Mouse (Mus musculus): ENCODE results near the gene Oaz1. TPM values are rescaled to one million over a fixed set of nuclear protein-coding genes. Genes with fewer than 3 reads are reported as not detected.
A peak's percentile ranks its signal among the peaks of the same experiment; 100 is the strongest.

Gene Oaz1
- polyA plus RNA-seq (2011; ENCODE audit: insufficient read depth, insufficient read length, low replicate concordance, missing spikeins): 672 and 986 TPM in 2 replicates

GRCm38 (mm10) chr10:80826151-80827062, at the start of gene Oaz1:
TSS of gene Oaz1 (plus strand) at chr10:80826656.
- Histone ChIP-seq H3K27ac (ENCODE audit: control insufficient read depth, insufficient read depth, low read depth, low read length, poor library complexity) (peak within 1 kb of the TSS; percentile 94), H3K4me1 (ENCODE audit: control insufficient read depth, insufficient read depth, low read length) (peaks cover 6% of the 10 kb centered on the region), H3K4me3 (replicated peaks; ENCODE audit: control insufficient read depth, low read depth, low read length) (peak within 1 kb of the TSS; percentile 88)
- WGBS: under 1% methylated on average over 82 of the region's 82 CpGs
- TF ChIP-seq POLR2A (IDR thresholded peaks at IDR 0.05; ENCODE audit: borderline replicate concordance, control insufficient read depth, low read depth, low read length) (peak; percentile 81), CTCF (IDR thresholded peaks at IDR 0.05; ENCODE audit: control insufficient read depth, insufficient read depth, low read length) (no peak)

GRCm38 (mm10) chr10:80777123-80777522, 49.3 kb upstream of the Oaz1 start:
- H3K27ac ChIP-seq (ENCODE audit: control insufficient read depth, insufficient read depth, low read depth, low read length, poor library complexity): no peak overlapping the region

GRCm38 (mm10) chr10:80779565-80779964, 46.9 kb upstream of the Oaz1 start:
- TF ChIP-seq POLR2A (IDR thresholded peaks at IDR 0.05; ENCODE audit: borderline replicate concordance, control insufficient read depth, low read depth, low read length) (no peak), CTCF (IDR thresholded peaks at IDR 0.05; ENCODE audit: control insufficient read depth, insufficient read depth, low read length) (no peak)
- Histone ChIP-seq H3K27ac (ENCODE audit: control insufficient read depth, insufficient read depth, low read depth, low read length, poor library complexity) (no peak overlapping the region), H3K4me1 (ENCODE audit: control insufficient read depth, insufficient read depth, low read length) (no peaks in the 10 kb centered on the region), H3K4me3 (replicated peaks; ENCODE audit: control insufficient read depth, low read depth, low read length) (no peak overlapping the region)

More at GRCm38 (mm10) chr10:80777123-80777522, 49.3 kb upstream of the Oaz1 start:
- Histone ChIP-seq H3K4me1 (ENCODE audit: control insufficient read depth, insufficient read depth, low read length) (no peaks in the 10 kb centered on the region), H3K4me3 (replicated peaks; ENCODE audit: control insufficient read depth, low read depth, low read length) (no peak overlapping the region)
- TF ChIP-seq POLR2A (IDR thresholded peaks at IDR 0.05; ENCODE audit: borderline replicate concordance, control insufficient read depth, low read depth, low read length): no peak
- TF ChIP-seq CTCF (IDR thresholded peaks at IDR 0.05; ENCODE audit: control insufficient read depth, insufficient read depth, low read length): no peak
- WGBS: 87% methylated on average over 5 of the region's 5 CpGs

- TF ChIP-seq POLR2A (IDR thresholded peaks at IDR 0.05; ENCODE audit: borderline replicate concordance, control insufficient read depth, low read depth, low read length) (no peak), CTCF (IDR thresholded peaks at IDR 0.05; ENCODE audit: control insufficient read depth, insufficient read depth, low read length) (no peak)
- WGBS: 98% methylated on average over 2 of the region's 2 CpGs
- Histone ChIP-seq H3K4me1 (ENCODE audit: control insufficient read depth, insufficient read depth, low read length) (no peaks in the 10 kb centered on the region), H3K4me3 (replicated peaks; ENCODE audit: control insufficient read depth, low read depth, low read length) (no peak overlapping the region), H3K27ac (ENCODE audit: control insufficient read depth, insufficient read depth, low read depth, low read length, poor library complexity) (no peak overlapping the region)
These were observed 42.2 kb upstream of the Oaz1 start for GRCm38 (mm10) chr10:80784302-80784701.

GRCm38 (mm10) chr10:80784871-80785270, 41.6 kb upstream of the Oaz1 start:
- Histone ChIP-seq H3K4me3 (replicated peaks; ENCODE audit: control insufficient read depth, low read depth, low read length) (no peak overlapping the region), H3K27ac (ENCODE audit: control insufficient read depth, insufficient read depth, low read depth, low read length, poor library complexity) (no peak overlapping the region), H3K4me1 (ENCODE audit: control insufficient read depth, insufficient read depth, low read length) (no peaks in the 10 kb centered on the region)
- no peak for TF ChIP-seq CTCF (IDR thresholded peaks at IDR 0.05; ENCODE audit: control insufficient read depth, insufficient read depth, low read length)
- TF ChIP-seq POLR2A (IDR thresholded peaks at IDR 0.05; ENCODE audit: borderline replicate concordance, control insufficient read depth, low read depth, low read length): no peak
- 93% methylated on average over 12 of the region's 12 CpGs for WGBS

GRCm38 (mm10) chr10:80785963-80786362, 40.5 kb upstream of the Oaz1 start:
- Histone ChIP-seq H3K4me3 (replicated peaks; ENCODE audit: control insufficient read depth, low read depth, low read length) (no peak overlapping the region), H3K4me1 (ENCODE audit: control insufficient read depth, insufficient read depth, low read length) (no peaks in the 10 kb centered on the region), H3K27ac (ENCODE audit: control insufficient read depth, insufficient read depth, low read depth, low read length, poor library complexity) (no peak overlapping the region)
- 92% methylated on average over 11 of the region's 11 CpGs for WGBS
- no peak for TF ChIP-seq POLR2A (IDR thresholded peaks at IDR 0.05; ENCODE audit: borderline replicate concordance, control insufficient read depth, low read depth, low read length)
- TF ChIP-seq CTCF (IDR thresholded peaks at IDR 0.05; ENCODE audit: control insufficient read depth, insufficient read depth, low read length): no peak

- H3K4me3 ChIP-seq (replicated peaks; ENCODE audit: control insufficient read depth, low read depth, low read length): no peak overlapping the region
- H3K4me1 ChIP-seq (ENCODE audit: control insufficient read depth, insufficient read depth, low read length): no peaks in the 10 kb centered on the region
- TF ChIP-seq POLR2A (IDR thresholded peaks at IDR 0.05; ENCODE audit: borderline replicate concordance, control insufficient read depth, low read depth, low read length) (no peak), CTCF (IDR thresholded peaks at IDR 0.05; ENCODE audit: control insufficient read depth, insufficient read depth, low read length) (no peak)
- 82% methylated on average over 2 of the region's 2 CpGs for WGBS
- no peak overlapping the region for H3K27ac ChIP-seq (ENCODE audit: control insufficient read depth, insufficient read depth, low read depth, low read length, poor library complexity)
These were observed 38.9 kb upstream of the Oaz1 start for GRCm38 (mm10) chr10:80787517-80787916.

- H3K4me1 ChIP-seq (ENCODE audit: control insufficient read depth, insufficient read depth, low read length): no peaks in the 10 kb centered on the region
- H3K27ac ChIP-seq (ENCODE audit: control insufficient read depth, insufficient read depth, low read depth, low read length, poor library complexity): no peak overlapping the region
- no peak for TF ChIP-seq CTCF (IDR thresholded peaks at IDR 0.05; ENCODE audit: control insufficient read depth, insufficient read depth, low read length)
- no peak for TF ChIP-seq POLR2A (IDR thresholded peaks at IDR 0.05; ENCODE audit: borderline replicate concordance, control insufficient read depth, low read depth, low read length)
- H3K4me3 ChIP-seq (replicated peaks; ENCODE audit: control insufficient read depth, low read depth, low read length): no peak overlapping the region
- WGBS: 90% methylated on average over 19 of the region's 19 CpGs
These were observed 35.6 kb upstream of the Oaz1 start for GRCm38 (mm10) chr10:80790761-80791404.
